Mouse (Mus musculus) cortical plate, adult 2 months (tissue): ENCODE results near the gene Zfp658.

Source experiments
- CTCF ChIP-seq: fragments of 200-500 bp; IDR thresholded peaks from 2 replicates; pipeline ENCODE4 v1.5.1; 2011; ENCODE audit warnings: mild to moderate bottlenecking, control low read depth, low read length; ENCODE audit not compliant: insufficient read depth; ENCODE audit errors: extremely low read depth
- POLR2A ChIP-seq: fragments of 200-500 bp; IDR thresholded peaks from 2 replicates; pipeline ENCODE4 v1.6.1; 2011; ENCODE audit warnings: mild to moderate bottlenecking, low read length, control low read depth; ENCODE audit not compliant: insufficient read depth; ENCODE audit errors: extremely low read depth

- TF ChIP-seq POLR2A = no peak
- TF ChIP-seq CTCF = no peak
Measured at GRCm38 (mm10) chr7:43571216-43571615, 9.2 kb downstream of the Zfp658 start.
